Comparison of ENCODE assay signal across 8 mouse cellular contexts in the genomic region with DNA sequence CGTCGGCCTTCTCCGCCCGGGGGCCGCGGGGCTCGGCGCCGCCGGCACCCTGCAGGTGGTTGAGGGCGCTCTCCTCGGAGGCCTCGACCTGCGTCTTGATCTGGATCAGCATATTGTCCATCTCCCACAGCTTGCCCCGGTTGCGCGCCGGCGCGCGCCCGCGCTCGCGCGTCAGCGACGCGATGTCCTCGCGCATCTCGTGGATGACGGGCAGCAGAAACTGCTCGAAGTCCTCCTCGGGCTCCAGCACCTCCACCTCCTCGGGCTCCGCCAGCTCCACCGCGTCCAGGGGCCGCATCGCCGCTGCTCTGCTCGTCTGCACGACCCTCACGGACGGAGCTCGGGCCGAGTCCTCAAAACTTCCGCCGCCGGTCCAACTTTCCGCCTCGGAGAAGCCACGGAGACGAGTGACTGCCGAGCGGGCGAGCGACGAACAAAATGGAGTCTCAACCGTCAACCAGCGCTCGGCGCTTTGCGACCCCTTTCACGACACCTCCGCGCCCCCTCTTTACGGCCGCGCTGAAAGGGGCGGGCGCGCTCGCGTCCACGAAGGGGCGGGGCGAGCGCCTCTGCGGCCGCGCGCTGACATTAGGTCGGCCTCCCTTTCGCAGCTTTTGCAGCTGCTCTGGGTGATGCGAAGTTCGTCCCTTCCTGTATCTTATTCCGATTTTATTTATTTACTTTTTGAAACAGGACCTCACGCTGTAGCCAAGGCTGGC. TPM values are rescaled to one million over a fixed set of nuclear protein-coding genes. Genes with fewer than 3 reads are reported as not detected.
DNase-seq lines count a peak whose midpoint lies in the region; ATAC-seq lines count a peak whose summit lies in the region.
"Not testable (repeated sequence)": the region's sequence is repeated elsewhere in the genome, so short reads cannot be mapped to it uniquely, and the experiment has no call there.

A gene (minus strand): TSS at position 477 of the 719 bp plus-strand sequence.

- H3K36me3 ChIP-seq in forebrain, embryonic 14.5 days (ENCODE audit: control insufficient read depth, insufficient read depth, low read length) = peaks cover 12% of the 10 kb centered on the region
- not testable (repeated sequence) for H3K36me3 ChIP-seq in neural tube, embryonic 15.5 days

- H3K9me3 ChIP-seq in forebrain, embryonic 14.5 days (replicated peaks; ENCODE audit: control insufficient read depth, low read length); neural tube, embryonic 15.5 days (replicated peaks): not testable (repeated sequence)

- intact Hi-C loops in heart, postnatal 14 days (cut with DNase I) = not testable (repeated sequence)

- peak within 1 kb of the TSS; percentile 92 for H3K27ac ChIP-seq in forebrain, embryonic 14.5 days (ENCODE audit: low read depth, low read length)
- peak within 1 kb of the TSS; percentile 93 for H3K27ac ChIP-seq in neural tube, embryonic 15.5 days (replicated peaks)

- H3K9ac ChIP-seq in forebrain, embryonic 14.5 days (ENCODE audit: low read length) = peak within 1 kb of the TSS; percentile 89
- H3K9ac ChIP-seq in neural tube, embryonic 15.5 days (replicated peaks) = peak within 1 kb of the TSS; percentile 80

- H3K27me3 ChIP-seq in forebrain, embryonic 14.5 days (replicated peaks; ENCODE audit: control insufficient read depth, insufficient read depth, low read length); neural tube, embryonic 15.5 days (replicated peaks): not testable (repeated sequence)

- peak; percentile 97 for DNase-seq in ES-CJ7 (ENCODE audit: low read depth, low spot score)
- peak; percentile 93 for DNase-seq in cerebellum, adult 11 months
- DNase-seq in forebrain, embryonic 14.5 days (ENCODE audit: low spot score) = peak; percentile 97
- DNase-seq in heart, postnatal 14 days = peak; percentile 95 to 97
- peak; percentile 93 for DNase-seq in layer of hippocampus, adult 11-12 months (ENCODE audit: low spot score)
- DNase-seq in lung, adult 18-20 months = peak; percentile 93
- peak; percentile 95 for DNase-seq in testis, postnatal 14 days (ENCODE audit: low spot score)

- ATAC-seq in forebrain, embryonic 14.5 days = peak; percentile 80
- ATAC-seq in neural tube, embryonic 15.5 days (ENCODE audit: low FRiP score) = peak; percentile 85

- H3K4me2 ChIP-seq in forebrain, embryonic 14.5 days (ENCODE audit: low read length) = peak within 1 kb of the TSS; percentile 68
- H3K4me2 ChIP-seq in neural tube, embryonic 15.5 days = peak within 1 kb of the TSS; percentile 73

- peak within 1 kb of the TSS; percentile 68 for H3K4me3 ChIP-seq in forebrain, embryonic 14.5 days (ENCODE audit: low read depth, low read length)
- H3K4me3 ChIP-seq in neural tube, embryonic 15.5 days (replicated peaks) = peak within 1 kb of the TSS; percentile 72

- not testable (repeated sequence) for H3K4me1 ChIP-seq in forebrain, embryonic 14.5 days (ENCODE audit: control insufficient read depth, insufficient read depth, low read length)
- H3K4me1 ChIP-seq in neural tube, embryonic 15.5 days = peaks cover 15% of the 10 kb centered on the region

- WGBS in forebrain, embryonic 14.5 days = 0% methylated on average over 84 of the region's 90 CpGs
- under 1% methylated on average over 90 of the region's 90 CpGs for WGBS in neural tube, embryonic 15.5 days

RNA-seq across cellular contexts. Expression of the gene that starts here (rescaled TPM):
- polyA plus RNA-seq in forebrain, embryonic 14.5 days (2014; fragmentation: Nextera tagmentation; extraction: Ambion mirVana) = 394 and 418 TPM in 2 replicates
- total RNA-seq in heart, postnatal 14 days (2021) = 100 to 1,000 TPM; 270 to 275 TPM
- 315 and 350 TPM in 2 replicates for polyA plus RNA-seq in neural tube, embryonic 15.5 days (2015; fragmentation: Nextera tagmentation; extraction: Ambion mirVana)

Comparison
In these comparisons a context has a peak if more than half of its experiments do, and no peak if none do; other contexts are left out.
1. Peak in every context shown above with its lines: DNase-seq, ATAC-seq, H3K4me3 ChIP-seq and H3K27ac ChIP-seq.